Mouse (Mus musculus) liver, postnatal 0 days (tissue): ENCODE data around the gene Cacnb3. TPM values are rescaled to one million over a fixed set of nuclear protein-coding genes. Genes with fewer than 3 reads are reported as not detected.
A peak's percentile ranks its signal among the peaks of the same experiment; 100 is the strongest.

Source experiments
- ATAC-seq: fragments of 200-750 bp; cut with Nextera tagmentation; 2 replicates; pipeline ENCODE4 v1.8.0; 2017; ENCODE audit warnings: mild to moderate bottlenecking, moderate library complexity
- DNase-seq: peaks from one replicate; pipeline ENCODE4 v3.0.0-alpha.2; 2016
- H3K27ac ChIP-seq: fragments of 300-500 bp; sonication (generic); 2 replicates; pipeline ENCODE4 v1.5.1; 2014; ENCODE audit warnings: antibody characterized with exemption, moderate library complexity, mild to moderate bottlenecking, low read depth
- H3K27me3 ChIP-seq: fragments of 300-500 bp; sonication (generic); 2 replicates; pipeline ENCODE4 v1.6.1; 2014; ENCODE audit warnings: low read length, control low read depth, mixed read lengths; ENCODE audit not compliant: insufficient read depth
- H3K36me3 ChIP-seq: fragments of 300-500 bp; sonication (generic); replicated peaks from 2 replicates; pipeline ENCODE4 v1.6.1; 2014; ENCODE audit warnings: mild to moderate bottlenecking, control low read depth, low read length, moderate library complexity, mixed read lengths; ENCODE audit not compliant: insufficient read depth
- H3K4me1 ChIP-seq: fragments of 300-500 bp; sonication (generic); 2 replicates; pipeline ENCODE4 v1.6.1; 2014; ENCODE audit warnings: antibody characterized with exemption, mild to moderate bottlenecking, control low read depth; ENCODE audit not compliant: insufficient read depth
- H3K4me2 ChIP-seq: fragments of 300-500 bp; sonication (generic); 2 replicates; pipeline ENCODE4 v1.6.1; 2014; ENCODE audit warnings: low read depth, mild to moderate bottlenecking, low read length, moderate library complexity, mixed read lengths
- H3K4me3 ChIP-seq: fragments of 300-500 bp; sonication (generic); 2 replicates; pipeline ENCODE4 v1.5.1; 2014; ENCODE audit warnings: low read depth, low read length
- H3K9ac ChIP-seq: fragments of 300-500 bp; sonication (generic); replicated peaks from 2 replicates; pipeline ENCODE4 v1.6.1; 2014; ENCODE audit warnings: mild to moderate bottlenecking, moderate library complexity
- H3K9me3 ChIP-seq: fragments of 300-500 bp; sonication (generic); 2 replicates; pipeline ENCODE4 v1.6.1; 2016; ENCODE audit warnings: mild to moderate bottlenecking, control low read depth, low read length, mixed read lengths
- CTCF ChIP-seq: sonication (generic); IDR thresholded peaks from 2 replicates; pipeline ENCODE4 v1.5.1; 2016; ENCODE audit warnings: antibody characterized with exemption, low read depth
- EP300 ChIP-seq: IDR thresholded peaks from 2 replicates; pipeline ENCODE4 v1.6.1; 2016; ENCODE audit warnings: antibody characterized with exemption, low read depth, mild to moderate bottlenecking
- WGBS: fragments of 180-500 bp; shearing (Covaris S2); extraction: QIAGEN DNeasy Blood & Tissue Kit; methylation state at CpG from one replicate; pipeline ENCODE4 v1.1.7; 2014; ENCODE audit not compliant: insufficient replicate concordance; 5-methylcytosine and 5-hydroxymethylcytosine counted together
- polyA plus RNA-seq: library from polyadenylated mRNA; unstranded; fragments of >200 nt; fragmentation: Nextera tagmentation; extraction: Ambion mirVana; gene quantifications from 2 replicates; pipeline ENCODE4 v1.2.1, GENCODE M21; 2015

Cacnb3 gene
- polyA plus RNA-seq, 1 experiment from 2014 or later: 0.58 TPM

DNA sequence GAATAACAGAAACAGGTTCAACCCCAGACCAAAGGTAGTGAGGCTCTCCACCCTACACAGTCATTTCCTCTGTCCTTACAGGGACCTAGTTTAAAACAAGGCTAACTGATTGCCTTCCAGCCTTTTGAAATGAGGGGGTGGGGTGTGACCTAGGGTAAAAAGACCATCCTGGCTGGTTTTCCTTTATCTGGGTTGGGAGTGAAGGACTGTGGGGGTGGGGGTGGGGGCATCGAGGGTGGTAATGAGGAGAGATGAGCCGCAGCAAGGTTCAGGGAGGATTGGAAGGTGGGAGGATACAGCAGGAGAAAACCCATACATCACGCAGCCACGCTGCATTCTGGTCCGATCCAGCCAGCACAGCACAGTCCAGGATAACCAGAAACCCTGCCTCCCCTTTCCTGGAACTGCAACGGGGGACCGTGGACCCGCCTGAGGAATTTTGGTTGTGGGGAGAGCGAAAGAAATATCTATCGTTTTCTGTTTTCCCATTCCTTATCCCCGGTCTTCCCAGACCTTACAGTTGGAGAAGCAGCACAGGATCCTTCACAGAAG, 44.4 kb downstream of the Cacnb3 start:
- Histone ChIP-seq H3K27me3 (peaks cover 40% of the 10 kb centered on the region), H3K9me3 (no peaks in the 10 kb centered on the region), H3K9ac (no peak overlapping the region), H3K4me3 (no peak overlapping the region), H3K4me2 (peak overlapping the region; percentile 22; the same call in 1 of the 2 replicates), H3K4me1 (peaks cover 6% of the 10 kb centered on the region), H3K27ac (no peak overlapping the region), H3K36me3 (no peaks in the 10 kb centered on the region)
- ATAC-seq (no peak), DNase-seq (no peak)
- TF ChIP-seq EP300 (no peak), CTCF (no peak)
- 30% methylated on average over 11 of the region's 11 CpGs for WGBS

DNA sequence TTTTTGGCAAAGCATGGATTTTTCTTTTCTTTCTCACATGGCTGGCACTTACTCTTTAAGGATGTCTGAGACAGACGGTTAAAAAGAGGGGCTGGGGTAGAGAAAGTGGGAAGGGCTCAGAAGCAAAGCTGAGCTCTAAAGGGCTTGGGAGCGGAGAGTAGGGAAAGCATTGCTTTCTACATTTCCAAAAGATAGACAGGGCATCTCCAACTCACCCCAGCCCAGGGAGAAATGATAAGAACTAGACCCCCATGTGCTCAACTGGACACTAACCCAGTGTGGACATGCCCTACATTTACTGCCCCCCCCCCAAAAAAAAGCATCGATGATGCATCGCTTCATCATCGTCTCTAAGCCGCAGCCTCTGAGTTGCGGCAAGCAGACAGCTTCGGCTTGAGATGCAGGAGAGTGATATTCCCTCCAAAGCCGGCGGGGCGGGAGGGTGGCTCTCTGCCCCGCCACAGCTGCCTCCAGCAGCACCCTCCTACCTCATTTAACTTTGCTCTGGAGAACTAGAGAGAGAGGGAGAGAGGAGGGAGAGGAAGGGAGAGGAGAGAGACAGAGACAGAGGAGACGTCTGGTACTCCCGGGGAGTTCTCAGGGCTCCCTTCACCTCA, 45.1 kb downstream of the Cacnb3 start:
- H3K4me3 ChIP-seq: peak overlapping the region; percentile 50
- TF ChIP-seq CTCF (no peak), EP300 (no peak)
- H3K4me2 ChIP-seq: peak overlapping the region; percentile 79
- H3K9ac ChIP-seq: no peak overlapping the region
- H3K27me3 ChIP-seq: peaks cover 40% of the 10 kb centered on the region
- H3K27ac ChIP-seq: no peak overlapping the region
- ATAC-seq (no peak), DNase-seq (no peak)
- 11% methylated on average over 14 of the region's 14 CpGs for WGBS
- H3K36me3 ChIP-seq: no peaks in the 10 kb centered on the region
- H3K9me3 ChIP-seq: no peaks in the 10 kb centered on the region
- H3K4me1 ChIP-seq: peaks cover 6% of the 10 kb centered on the region

DNA sequence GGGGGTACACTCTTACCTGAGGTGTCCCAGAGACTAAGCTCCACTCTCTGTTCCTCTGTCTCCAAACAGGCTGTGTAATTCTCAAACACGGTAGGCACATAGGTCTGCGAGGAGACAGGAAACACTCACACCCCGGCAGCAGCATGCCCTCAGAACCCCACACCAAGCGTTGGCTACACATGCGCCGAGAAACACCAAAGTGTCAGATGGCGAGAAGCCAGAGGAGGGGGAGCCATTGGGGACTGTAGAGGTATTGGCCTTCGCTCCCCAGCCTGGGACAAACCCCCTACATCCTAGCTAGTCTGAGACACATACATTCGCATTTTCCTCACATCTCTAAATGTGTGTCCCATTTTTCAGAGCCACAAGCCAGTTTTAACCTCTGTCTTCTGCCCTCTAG, 45.8 kb downstream of the Cacnb3 start:
- no peak for TF ChIP-seq CTCF
- no peak for TF ChIP-seq EP300
- no peak for DNase-seq
- peaks cover 6% of the 10 kb centered on the region for H3K4me1 ChIP-seq
- no peak overlapping the region; the same call in 1 of the 2 replicates for H3K9ac ChIP-seq
- no peaks in the 10 kb centered on the region for H3K9me3 ChIP-seq
- 2% methylated on average over 9 of the region's 9 CpGs for WGBS
- no peak for ATAC-seq
- peak overlapping the region; percentile 79 for H3K4me2 ChIP-seq
- H3K4me3 ChIP-seq: peak overlapping the region; percentile 50
- no peak overlapping the region for H3K27ac ChIP-seq
- H3K27me3 ChIP-seq: peaks cover 40% of the 10 kb centered on the region
- H3K36me3 ChIP-seq: no peaks in the 10 kb centered on the region

DNA sequence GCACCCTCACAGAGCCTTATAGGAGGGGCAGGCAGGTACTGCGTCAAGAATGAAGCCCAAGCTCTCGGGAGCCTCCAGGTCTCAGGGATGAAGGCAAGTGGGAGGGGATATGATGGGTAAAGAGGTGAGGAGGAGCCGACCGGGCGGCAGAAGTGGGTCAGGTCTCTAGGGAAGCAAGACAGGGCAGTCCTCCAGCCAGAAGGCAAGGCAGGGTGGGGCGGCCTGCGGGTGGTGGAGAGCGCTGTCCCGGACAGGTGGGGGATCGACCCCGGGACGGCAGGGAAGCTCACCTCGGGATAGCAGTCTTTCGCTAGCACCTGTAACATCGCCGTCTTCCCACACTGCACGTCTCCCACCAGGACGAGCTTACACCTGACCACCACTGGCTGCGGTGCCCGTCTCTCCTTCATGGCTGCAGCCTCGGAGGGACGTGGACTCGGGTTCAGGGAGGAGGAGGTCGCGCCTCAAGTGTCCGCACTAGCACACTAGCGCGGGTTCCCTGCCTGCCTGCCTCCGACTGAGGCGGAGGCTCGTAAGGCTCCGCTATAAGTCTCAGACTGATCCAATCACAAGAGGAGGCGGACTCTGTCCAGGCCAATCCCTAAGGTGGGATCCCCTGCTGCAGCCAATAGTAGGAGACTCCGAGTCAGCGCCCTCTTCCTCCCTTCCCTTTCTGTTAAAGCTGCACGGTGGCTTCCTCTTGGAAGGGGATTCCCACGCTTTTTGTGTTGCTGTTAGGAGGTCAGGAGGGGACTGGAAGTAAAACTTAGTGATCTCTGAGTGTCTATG, 46.5 kb downstream of the Cacnb3 start, which contains the start of gene Rnd1:
Rnd1 (minus strand) TSS at position 522 of the 789 bp plus-strand sequence.
- Histone ChIP-seq H3K9ac (peak within 1 kb of the TSS; percentile 51), H3K9me3 (no peaks in the 10 kb centered on the region), H3K4me2 (peak within 1 kb of the TSS; percentile 79), H3K36me3 (no peaks in the 10 kb centered on the region), H3K27ac (no peak within 1 kb of the TSS), H3K4me1 (peaks cover 6% of the 10 kb centered on the region), H3K4me3 (peak within 1 kb of the TSS; percentile 50), H3K27me3 (peaks cover 40% of the 10 kb centered on the region)
- ATAC-seq (peak; percentile 96), DNase-seq (peak; percentile 74)
- TF ChIP-seq CTCF: no peak; the same call in 1 of the 2 replicates
- peak; percentile 30; the same call in 1 of the 2 replicates for TF ChIP-seq EP300
- WGBS: under 1% methylated on average over 36 of the region's 37 CpGs

DNA sequence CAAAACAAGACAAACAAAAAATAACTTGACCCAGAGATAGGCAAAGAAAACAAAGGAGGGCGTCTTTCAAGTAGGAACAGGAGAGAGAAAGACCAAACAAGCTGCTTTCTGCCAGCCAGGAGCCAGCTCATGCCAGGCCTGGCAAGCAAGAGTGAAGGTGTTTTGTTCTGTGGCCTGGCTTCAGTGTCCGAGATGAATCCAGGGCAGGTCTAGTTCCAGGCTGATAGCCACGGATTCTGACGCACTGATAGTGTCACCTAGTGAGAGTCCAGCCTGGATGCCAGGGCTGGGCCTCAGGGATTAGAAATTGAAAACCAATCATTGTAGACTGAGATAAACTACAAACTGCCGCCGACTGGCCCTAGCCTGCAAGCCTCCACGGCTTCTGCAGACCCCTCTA, 47.3 kb downstream of the Cacnb3 start:
- 68% methylated on average over 7 of the region's 7 CpGs for WGBS
- TF ChIP-seq EP300 (no peak), CTCF (no peak)
- H3K9me3 ChIP-seq: no peaks in the 10 kb centered on the region
- peaks cover 6% of the 10 kb centered on the region for H3K4me1 ChIP-seq
- no peak for ATAC-seq
- no peak for DNase-seq
- H3K27me3 ChIP-seq: peaks cover 40% of the 10 kb centered on the region
- H3K4me3 ChIP-seq: no peak overlapping the region
- no peaks in the 10 kb centered on the region for H3K36me3 ChIP-seq
- H3K9ac ChIP-seq: no peak overlapping the region
- no peak overlapping the region for H3K27ac ChIP-seq
- no peak overlapping the region for H3K4me2 ChIP-seq

DNA sequence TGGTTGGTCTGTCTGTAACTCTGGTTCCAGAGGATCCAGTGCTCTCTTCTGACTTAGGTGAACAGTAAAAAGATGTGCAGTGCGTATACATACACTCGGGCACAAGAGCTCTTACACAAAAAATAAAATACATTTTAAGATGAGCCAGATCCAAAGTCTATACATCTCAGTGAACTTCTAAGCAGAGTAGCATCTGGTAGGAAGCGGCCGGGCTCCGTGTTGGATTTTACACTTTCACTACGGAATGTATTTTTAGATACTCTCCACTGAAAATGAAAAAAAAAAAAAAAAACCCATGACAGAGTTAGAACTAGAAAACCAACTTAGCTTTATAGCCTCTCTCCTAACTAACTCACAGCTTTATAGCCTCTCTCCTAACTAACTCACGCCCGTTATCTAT, 50.0 kb downstream of the Cacnb3 start:
- Histone ChIP-seq H3K36me3 (no peaks in the 10 kb centered on the region), H3K27me3 (peaks cover 21% of the 10 kb centered on the region), H3K9me3 (no peaks in the 10 kb centered on the region), H3K4me2 (no peak overlapping the region), H3K9ac (no peak overlapping the region), H3K4me1 (peaks cover 6% of the 10 kb centered on the region), H3K4me3 (no peak overlapping the region), H3K27ac (no peak overlapping the region)
- TF ChIP-seq CTCF (no peak), EP300 (no peak)
- 83% methylated on average over 8 of the region's 8 CpGs for WGBS
- DNase-seq (no peak), ATAC-seq (no peak)
